Mouse (Mus musculus): ENCODE measurements around the gene Chil1. TPM values are rescaled to one million over a fixed set of nuclear protein-coding genes. Genes with fewer than 3 reads are reported as not detected.

Chil1 gene
- total RNA-seq, 2 experiments from 2014 or later = 16.5 to 18.4 TPM

GRCm38 (mm10) chr1:134229806-134230575, 48.0 kb downstream of the Chil1 start:
- DNase-seq (ENCODE audit: low spot score in 2 of 2) = no peak

GRCm38 (mm10) chr1:134230638-134231228, 48.8 kb downstream of the Chil1 start:
- DNase-seq (ENCODE audit: low spot score in 2 of 2) = no peak

DNA sequence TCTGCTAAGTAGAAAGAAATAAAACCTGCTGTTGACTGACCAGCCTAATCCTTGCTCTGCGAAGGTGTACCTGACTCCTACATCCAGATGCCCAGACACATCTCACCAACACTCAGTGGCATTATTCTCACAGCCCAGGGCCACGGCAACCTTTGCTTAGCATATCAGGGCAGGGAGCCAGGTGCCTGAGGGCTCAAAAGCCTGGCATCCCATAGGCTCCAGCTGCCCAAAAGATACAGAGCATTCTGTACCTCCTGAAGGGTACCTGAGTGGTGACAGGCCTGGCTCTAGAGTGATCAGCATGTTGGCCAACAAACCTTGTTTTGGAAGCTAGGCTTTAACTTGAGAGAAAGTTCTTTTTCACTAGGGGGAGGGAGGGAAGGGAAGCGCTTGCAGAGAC, 49.3 kb downstream of the Chil1 start:
- DNase-seq (ENCODE audit: low spot score in 2 of 2) = no peak

- DNase-seq (ENCODE audit: low spot score in 2 of 2) = no peak
These were observed 49.7 kb downstream of the Chil1 start for GRCm38 (mm10) chr1:134231681-134232080.

DNA sequence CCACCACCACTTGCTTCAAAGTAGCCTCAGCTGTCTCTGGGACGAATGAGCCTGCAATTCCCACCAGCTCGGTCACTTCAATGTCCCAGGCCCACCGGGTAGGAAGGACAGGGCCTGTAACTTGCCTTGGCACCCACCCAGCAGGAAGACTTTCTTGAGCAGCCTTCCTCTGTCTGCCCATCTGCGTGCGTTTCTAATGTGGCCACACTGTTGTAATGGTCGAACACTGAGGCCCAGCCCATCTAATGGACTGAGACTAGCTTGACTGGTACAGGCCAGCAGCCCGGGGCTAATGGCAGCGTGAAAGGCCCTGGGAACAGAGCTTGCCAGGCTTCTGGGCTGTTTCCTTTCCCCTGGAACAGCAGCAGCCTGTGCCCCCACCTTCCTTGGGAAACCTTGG, 50.4 kb downstream of the Chil1 start:
- DNase-seq (ENCODE audit: low spot score in 2 of 2) = no peak

- peak; percentile 51 to 65 for DNase-seq (ENCODE audit: low spot score in 2 of 2)
These were observed 51.0 kb downstream of the Chil1 start for GRCm38 (mm10) chr1:134232778-134233531.

DNA sequence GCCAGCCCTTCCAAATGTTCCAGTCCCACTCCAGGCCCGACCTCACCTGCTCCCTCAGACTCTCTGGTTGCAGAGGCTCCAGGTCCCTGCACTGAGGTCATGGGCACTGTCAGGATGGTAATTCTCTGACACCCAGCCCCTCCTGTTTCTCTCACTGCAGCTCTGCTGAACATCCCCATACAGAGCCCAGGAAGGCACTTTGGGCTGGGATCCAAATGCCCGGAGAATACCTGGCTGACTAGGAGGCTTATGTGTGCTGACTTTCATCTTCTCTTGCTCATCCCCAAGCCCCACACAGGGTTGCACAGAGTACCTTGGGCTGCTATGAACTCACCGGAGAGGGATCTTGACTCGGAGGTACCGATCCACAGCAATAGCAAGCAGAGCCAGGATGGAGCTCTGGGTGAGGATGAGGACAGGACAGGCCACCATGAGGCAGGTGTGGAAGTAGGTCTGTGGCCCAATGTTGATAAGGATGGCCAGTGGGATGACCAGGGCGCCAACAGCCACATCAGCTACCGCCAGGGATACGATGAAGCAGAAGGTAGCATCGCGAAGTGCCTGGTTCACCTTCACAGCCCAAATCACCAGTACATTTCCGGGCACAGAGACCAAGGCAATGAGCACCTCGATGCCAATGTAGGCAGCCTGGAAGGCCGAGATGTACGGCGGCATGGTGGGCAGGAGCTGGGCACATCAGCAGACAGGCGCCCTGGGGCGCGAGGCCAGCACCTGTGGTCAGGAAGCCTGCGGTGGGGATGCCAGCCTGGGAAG, 51.9 kb downstream of the Chil1 start:
- no peak for DNase-seq (ENCODE audit: low spot score in 2 of 2)

DNA sequence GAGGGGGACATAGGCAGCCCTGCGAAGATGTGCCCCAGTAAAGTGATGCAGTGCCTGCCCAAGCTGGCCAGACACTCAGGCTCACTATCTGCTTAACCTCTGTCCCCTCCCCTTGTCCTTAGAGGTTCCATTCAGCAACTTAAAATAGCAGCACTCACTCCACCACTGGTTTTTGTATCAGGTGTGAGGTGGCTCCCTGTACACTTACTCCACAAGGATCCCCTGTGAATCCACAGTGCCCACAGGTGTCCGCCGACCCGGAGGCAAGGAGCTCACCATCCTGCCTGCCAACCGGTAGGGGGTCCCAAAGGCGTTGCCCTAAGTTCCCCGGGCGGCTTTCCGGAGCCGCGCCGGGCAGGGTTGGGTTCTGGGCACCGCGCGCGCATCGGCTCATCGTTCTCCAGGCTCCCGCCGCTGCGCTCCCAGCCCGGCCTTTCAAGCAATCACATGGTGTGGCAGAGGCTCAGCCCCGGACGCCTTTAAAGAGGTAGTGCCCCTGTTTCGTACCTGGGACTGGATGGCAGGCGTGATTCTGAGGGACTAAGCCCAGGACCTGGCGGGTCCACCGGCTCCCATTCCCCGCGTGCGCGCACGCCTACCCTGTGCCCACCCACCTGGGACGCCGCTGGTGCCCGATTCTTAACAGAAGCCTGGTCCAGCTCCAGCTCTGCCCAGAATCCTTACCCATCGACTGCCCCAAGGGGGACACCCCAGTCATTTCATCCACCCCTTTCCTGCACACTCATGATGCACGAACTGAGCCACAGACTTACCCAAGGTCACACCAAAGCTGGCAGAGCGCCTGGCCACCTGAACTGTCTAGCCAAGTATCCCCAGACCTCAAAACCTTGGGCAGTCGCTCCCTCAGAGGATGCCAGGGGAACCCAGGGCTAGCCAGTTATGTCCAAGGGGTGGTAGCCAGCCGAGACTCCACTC, 52.7 kb downstream of the Chil1 start:
- DNase-seq (ENCODE audit: low spot score in 2 of 2) = peak; percentile 73 to 78

- no peak for DNase-seq (ENCODE audit: low spot score in 2 of 2)
These were observed 53.5 kb downstream of the Chil1 start, which contains the start of gene Adora1 for GRCm38 (mm10) chr1:134235391-134235921. Gene Adora1 (minus strand): TSS chr1:134235431.

DNA sequence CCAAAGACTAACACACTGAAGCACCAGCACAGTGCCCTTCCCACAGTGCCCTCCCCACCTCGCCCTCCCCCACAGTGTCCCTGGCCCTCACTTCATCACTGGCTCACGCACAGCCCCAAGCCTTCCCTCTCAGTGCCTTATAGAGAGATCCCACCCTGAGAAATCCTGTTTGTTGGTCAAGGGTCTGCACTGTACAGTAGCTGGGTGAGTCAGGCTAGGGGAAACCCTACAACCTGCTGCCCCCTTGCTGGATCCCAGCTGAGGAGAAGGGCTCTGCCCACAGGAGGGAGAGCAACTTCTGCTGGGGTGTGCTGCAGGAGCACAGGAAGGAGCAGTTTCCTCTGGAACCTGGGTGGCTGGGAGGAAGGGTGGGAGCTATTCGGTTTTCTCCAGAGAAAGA, 54.2 kb downstream of the Chil1 start:
- DNase-seq (ENCODE audit: low spot score in 2 of 2) = no peak

GRCm38 (mm10) chr1:134237438-134237837, 55.5 kb downstream of the Chil1 start:
- no peak for DNase-seq (ENCODE audit: low spot score in 2 of 2)

Other genes with a start within 250 kb of the Chil1 start
- 10 to 100 TPM; 27.5 to 28.4 TPM for gene Fmod, start 144.9 kb upstream of the Chil1 start, total RNA-seq (2021)
- gene Btg2, start 103.1 kb upstream of the Chil1 start, total RNA-seq (2021) = 10 to 100 TPM; 18.7 to 22.2 TPM
- not detected for gene Chit1, start 70.9 kb upstream of the Chil1 start, total RNA-seq (2021)
- under 1 TPM in 1 of 2 experiments, not detected in 1; 0.19 TPM for gene Mybph, start 11.3 kb downstream of the Chil1 start, total RNA-seq (2021)
- gene Adora1, start 53.3 kb downstream of the Chil1 start, total RNA-seq (2021) = 100 to 1,000 TPM; 167 to 172 TPM
- not detected for gene Myog, start 107.8 kb downstream of the Chil1 start, total RNA-seq (2021)
- 10 to 100 TPM; 44.2 to 45.4 TPM for gene Ppfia4, start 150.8 kb downstream of the Chil1 start, total RNA-seq (2021)
- 10 to 100 TPM; 65.6 to 69.1 TPM for gene Tmem183a, start 179.8 kb downstream of the Chil1 start, total RNA-seq (2021)
- gene 4933406M09Rik, start 203.8 kb downstream of the Chil1 start, total RNA-seq (2021) = not detected
- gene Cyb5r1, start 223.4 kb downstream of the Chil1 start, total RNA-seq (2021) = 10 to 100 TPM; 22.4 to 30.3 TPM
- 10 to 100 TPM; 59.3 to 61.4 TPM for gene Adipor1, start 233.2 kb downstream of the Chil1 start, total RNA-seq (2021)

All from left cerebral cortex, adult 18-20 months (tissue).